Mouse (Mus musculus) midbrain, postnatal 0 days (tissue): ENCODE measurements around the gene Dnah17. TPM values are rescaled to one million over a fixed set of nuclear protein-coding genes. Genes with fewer than 3 reads are reported as not detected.

Experiments used
- ATAC-seq: fragments of 200-750 bp; cut with Nextera tagmentation; 2 replicates; pipeline ENCODE4 v1.8.0; 2017; ENCODE audit warnings: moderate number of reproducible peaks, mild to moderate bottlenecking, moderate TSS enrichment, moderate library complexity; ENCODE audit not compliant: low FRiP score
- DNase-seq: peaks from one replicate; pipeline ENCODE4 v3.0.0-alpha.2; 2015; ENCODE audit warnings: low spot score
- H3K27ac ChIP-seq: fragments of 300-500 bp; sonication (generic); 2 replicates; pipeline ENCODE4 v1.5.1; 2014; ENCODE audit warnings: low read depth, mild to moderate bottlenecking, low read length, mixed read lengths
- H3K27me3 ChIP-seq: fragments of 300-500 bp; sonication (generic); 2 replicates; pipeline ENCODE4 v1.6.1; 2014; ENCODE audit warnings: low read length, control low read depth, mixed read lengths; ENCODE audit not compliant: insufficient read depth
- H3K36me3 ChIP-seq: fragments of 300-500 bp; sonication (generic); 2 replicates; pipeline ENCODE4 v1.6.1; 2014; ENCODE audit warnings: low read length, control low read depth, mixed read lengths; ENCODE audit not compliant: insufficient read depth
- H3K4me1 ChIP-seq: fragments of 300-500 bp; sonication (generic); 2 replicates; pipeline ENCODE4 v1.6.1; 2014; ENCODE audit warnings: mild to moderate bottlenecking, control low read depth, antibody characterized with exemption, low read length, mixed read lengths; ENCODE audit not compliant: insufficient read depth
- H3K4me2 ChIP-seq: fragments of 300-500 bp; sonication (generic); 2 replicates; pipeline ENCODE4 v1.6.1; 2014; ENCODE audit warnings: low read depth, mild to moderate bottlenecking, low read length, mixed read lengths; ENCODE audit not compliant: poor library complexity, severe bottlenecking
- H3K4me3 ChIP-seq: fragments of 300-500 bp; sonication (generic); 2 replicates; pipeline ENCODE4 v1.5.1; 2014; ENCODE audit warnings: low read depth, mild to moderate bottlenecking, low read length, moderate library complexity
- H3K9ac ChIP-seq: fragments of 300-500 bp; sonication (generic); replicated peaks from 2 replicates; pipeline ENCODE4 v1.6.1; 2014; ENCODE audit warnings: mild to moderate bottlenecking, low read length, moderate library complexity, mixed read lengths; ENCODE audit not compliant: poor library complexity, severe bottlenecking
- H3K9me3 ChIP-seq: fragments of 300-500 bp; sonication (generic); 2 replicates; pipeline ENCODE4 v1.6.1; 2016; ENCODE audit warnings: low read length, control low read depth
- CTCF ChIP-seq: IDR thresholded peaks from 2 replicates; pipeline ENCODE4 v1.5.1; 2016; ENCODE audit warnings: antibody characterized with exemption, mild to moderate bottlenecking
- whole genome bisulfite sequencing: fragments of 180-500 bp; shearing (Covaris S2); extraction: QIAGEN DNeasy Blood & Tissue Kit; methylation state at CpG from one replicate; pipeline ENCODE4 v1.1.7; 2014; 5-methylcytosine and 5-hydroxymethylcytosine counted together
- polyA plus RNA-seq: library from polyadenylated mRNA; unstranded; fragments of >200 nt; fragmentation: Nextera tagmentation; extraction: Ambion mirVana; gene quantifications from 2 replicates; pipeline ENCODE4 v1.2.1, GENCODE M21; 2015
- total RNA-seq: library from RNA; depleted of rRNA; stranded (reverse); fragments of >200 nt; gene quantifications from 2 replicates; pipeline ENCODE4 v1.2.3, GENCODE M21; 2014

Gene Dnah17
- total and polyA plus RNA-seq, 2 experiments from 2014 or later = 0.05 to 0.20 TPM

- ATAC-seq (no peak), DNase-seq (no peak)
- no peaks in the 10 kb centered on the region for H3K4me1 ChIP-seq
- peaks cover 58% of the 10 kb centered on the region for H3K36me3 ChIP-seq
- no peaks in the 10 kb centered on the region for H3K27me3 ChIP-seq
- H3K9ac ChIP-seq = no peak overlapping the region
- H3K4me3 ChIP-seq = no peak overlapping the region
- WGBS = 68% methylated on average over 9 of the region's 9 CpGs
- no peak overlapping the region for H3K27ac ChIP-seq
- TF ChIP-seq CTCF = no peak
- H3K9me3 ChIP-seq = no peaks in the 10 kb centered on the region
- H3K4me2 ChIP-seq = no peak overlapping the region
Observed at GRCm38 (mm10) chr11:118168714-118169113, 38.3 kb upstream of the Dnah17 start.

DNA sequence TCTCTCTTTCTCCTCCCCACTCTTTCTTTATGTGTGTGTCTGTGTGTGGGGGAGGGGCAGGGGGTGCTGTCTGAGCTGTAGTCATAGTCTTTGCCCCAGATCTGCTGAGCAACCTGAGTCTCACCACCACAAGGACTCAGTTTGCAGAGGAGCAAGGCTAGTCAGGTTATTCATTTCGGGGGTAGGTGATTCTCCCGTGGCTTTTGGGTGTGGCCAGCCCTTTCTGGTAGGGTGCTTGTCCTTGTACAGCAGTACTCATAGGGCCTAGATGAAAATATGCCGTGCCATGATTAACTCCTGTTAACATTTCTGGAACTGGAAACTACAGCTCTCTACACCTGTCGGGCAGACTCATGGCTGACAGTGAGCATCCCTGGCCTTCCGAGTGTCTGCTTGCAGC lies 36.2 kb upstream of the Dnah17 start:
- Histone ChIP-seq H3K9ac (no peak overlapping the region), H3K36me3 (peaks cover 53% of the 10 kb centered on the region), H3K27me3 (no peaks in the 10 kb centered on the region), H3K27ac (no peak overlapping the region), H3K4me3 (no peak overlapping the region), H3K9me3 (no peaks in the 10 kb centered on the region), H3K4me1 (no peaks in the 10 kb centered on the region), H3K4me2 (no peak overlapping the region)
- no peak for TF ChIP-seq CTCF
- DNase-seq (no peak), ATAC-seq (no peak)
- WGBS = 88% methylated on average over 5 of the region's 5 CpGs

- TF ChIP-seq CTCF = no peak
- no peaks in the 10 kb centered on the region for H3K9me3 ChIP-seq
- H3K4me3 ChIP-seq = no peak overlapping the region
- H3K4me2 ChIP-seq = no peak overlapping the region
- no peak for ATAC-seq
- no peak overlapping the region for H3K9ac ChIP-seq
- DNase-seq = no peak
- WGBS = 48% methylated on average over 11 of the region's 11 CpGs
- no peak overlapping the region for H3K27ac ChIP-seq
- H3K4me1 ChIP-seq = no peaks in the 10 kb centered on the region
- no peaks in the 10 kb centered on the region for H3K27me3 ChIP-seq
- peaks cover 52% of the 10 kb centered on the region for H3K36me3 ChIP-seq
Observed at GRCm38 (mm10) chr11:118165681-118166080, 35.2 kb upstream of the Dnah17 start.

DNA sequence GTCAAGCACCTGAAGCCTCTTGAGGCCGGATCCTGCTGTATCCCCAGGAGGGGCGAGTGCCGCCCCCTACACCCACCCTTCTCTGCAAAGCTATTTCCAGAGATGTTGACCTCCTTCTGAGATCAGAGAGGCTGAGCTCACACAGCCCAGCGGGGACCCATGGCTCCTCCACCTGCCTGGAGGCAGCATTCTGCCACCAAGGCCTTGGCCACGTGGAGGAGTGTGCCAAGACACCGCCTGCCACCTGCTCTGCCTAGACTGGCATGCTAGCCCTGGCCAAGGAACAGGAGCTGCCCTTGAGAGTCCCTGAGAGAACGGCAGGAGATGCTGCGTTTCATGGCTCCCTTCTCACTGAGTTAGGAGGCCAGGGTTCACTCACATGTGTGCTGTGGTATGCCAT lies 34.1 kb upstream of the Dnah17 start:
- Histone ChIP-seq H3K4me3 (no peak overlapping the region), H3K9ac (no peak overlapping the region), H3K27ac (no peak overlapping the region), H3K4me2 (no peak overlapping the region), H3K27me3 (no peaks in the 10 kb centered on the region), H3K4me1 (no peaks in the 10 kb centered on the region), H3K36me3 (peaks cover 43% of the 10 kb centered on the region), H3K9me3 (no peaks in the 10 kb centered on the region)
- ATAC-seq (no peak), DNase-seq (no peak)
- WGBS = 81% methylated on average over 8 of the region's 8 CpGs
- TF ChIP-seq CTCF = no peak

DNA sequence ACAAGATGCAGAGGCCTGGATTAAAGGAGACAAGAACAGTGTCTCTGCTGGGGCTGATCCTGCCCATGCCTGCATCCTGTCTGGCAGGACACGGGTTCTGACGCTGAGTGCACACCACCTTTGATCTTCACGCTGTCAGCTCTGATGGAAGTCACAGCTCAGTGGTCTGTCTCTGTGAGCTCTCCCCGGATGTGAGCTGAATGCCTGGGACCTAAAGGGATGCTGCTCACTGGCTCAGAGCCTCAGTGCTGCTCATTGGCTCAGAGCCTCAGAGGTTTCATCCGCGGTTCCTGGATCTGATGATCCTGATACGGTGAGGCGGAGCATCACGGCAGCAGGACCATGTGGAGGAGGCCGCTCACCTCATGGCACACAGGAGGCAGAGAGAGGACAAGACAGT lies 31.8 kb upstream of the Dnah17 start:
- WGBS = 31% methylated on average over 10 of the region's 10 CpGs
- H3K36me3 ChIP-seq = peaks cover 25% of the 10 kb centered on the region
- no peak overlapping the region for H3K4me2 ChIP-seq
- no peaks in the 10 kb centered on the region for H3K9me3 ChIP-seq
- ATAC-seq (peak; percentile 61), DNase-seq (peak; percentile 59)
- no peak overlapping the region for H3K4me3 ChIP-seq
- H3K27me3 ChIP-seq = no peaks in the 10 kb centered on the region
- no peak for TF ChIP-seq CTCF
- H3K9ac ChIP-seq = no peak overlapping the region
- peak overlapping the region; percentile 48 for H3K27ac ChIP-seq
- H3K4me1 ChIP-seq = no peaks in the 10 kb centered on the region

GRCm38 (mm10) chr11:118161240-118161639 lies 30.8 kb upstream of the Dnah17 start:
- H3K4me2 ChIP-seq = no peak overlapping the region
- no peaks in the 10 kb centered on the region for H3K27me3 ChIP-seq
- no peak overlapping the region for H3K9ac ChIP-seq
- DNase-seq (no peak), ATAC-seq (no peak)
- H3K9me3 ChIP-seq = no peaks in the 10 kb centered on the region
- TF ChIP-seq CTCF = no peak
- peaks cover 16% of the 10 kb centered on the region for H3K36me3 ChIP-seq
- 0 out of 2 replicates have a peak overlapping the region, but pooled peaks have one; percentile 48 for H3K27ac ChIP-seq
- 86% methylated on average over 6 of the region's 6 CpGs for WGBS
- no peaks in the 10 kb centered on the region for H3K4me1 ChIP-seq
- no peak overlapping the region for H3K4me3 ChIP-seq
